Mouse (Mus musculus): ENCODE measurements at regions not wholly inside any gene's neighbourhood (a gene's known extent, or its start where the extent isn't known, plus 50 kb on each side); places are given as distances from the start of the nearest gene placed in this dataset.

GRCm38 (mm10) chr3:143384357-143384756 lies 502.6 kb upstream of the Pkn2 start:
- Histone ChIP-seq H3K9ac (ENCODE audit: insufficient read depth, low read depth, low read length, poor library complexity, severe bottlenecking) (no peak overlapping the region), H3K36me3 (ENCODE audit: control insufficient read depth, insufficient read depth, low read length, poor library complexity, severe bottlenecking) (no peaks in the 10 kb centered on the region), H3K4me1 (ENCODE audit: control insufficient read depth in 2 of 2, insufficient read depth in 2 of 2, low read length in 2 of 2, poor library complexity in 1 of 2) (no peaks in the 10 kb centered on the region), H3K27ac (ENCODE audit: insufficient read depth, low read depth, low read length, poor library complexity, severe bottlenecking) (no peak overlapping the region), H3K4me3 (ENCODE audit: insufficient read depth in 1 of 2, low read depth in 1 of 2, low read length in 2 of 2, poor library complexity in 1 of 2, severe bottlenecking in 1 of 2) (no peak overlapping the region), H3K9me3 (ENCODE audit: control insufficient read depth, insufficient read depth, low read depth, low read length) (no peaks in the 10 kb centered on the region)
- TF ChIP-seq ZNF384 (IDR thresholded peaks at IDR 0.05; ENCODE audit: low read depth, low read length) (no peak), CHD2 (IDR thresholded peaks at IDR 0.05; ENCODE audit: low read depth, low read length) (no peak), MAFK (IDR thresholded peaks at IDR 0.05; ENCODE audit: insufficient read depth, low read depth, low read length) (no peak), ZC3H11A (IDR thresholded peaks at IDR 0.05; ENCODE audit: borderline replicate concordance, low read depth, low read length) (no peak), HCFC1 (IDR thresholded peaks at IDR 0.05; ENCODE audit: borderline replicate concordance, insufficient read depth, low read length) (no peak)
- in situ Hi-C loops (cut with MboI; ENCODE audit: low sequenced_read_pairs in 2 of 2, unreplicated experiment in 2 of 2), result no loop called here
- no peak for DNase-seq (ENCODE audit: low read depth, low spot score)

- peak; percentile 51 for DNase-seq (ENCODE audit: low read depth, low spot score)
- Histone ChIP-seq H3K4me1 (ENCODE audit: control insufficient read depth in 2 of 2, insufficient read depth in 2 of 2, low read length in 2 of 2, poor library complexity in 1 of 2) (no peaks in the 10 kb centered on the region), H3K9me3 (ENCODE audit: control insufficient read depth, insufficient read depth, low read depth, low read length) (no peaks in the 10 kb centered on the region), H3K27ac (ENCODE audit: insufficient read depth, low read depth, low read length, poor library complexity, severe bottlenecking) (no peak overlapping the region), H3K9ac (ENCODE audit: insufficient read depth, low read depth, low read length, poor library complexity, severe bottlenecking) (no peak overlapping the region), H3K4me3 (ENCODE audit: insufficient read depth in 1 of 2, low read depth in 1 of 2, low read length in 2 of 2, poor library complexity in 1 of 2, severe bottlenecking in 1 of 2) (no peak overlapping the region), H3K36me3 (ENCODE audit: control insufficient read depth, insufficient read depth, low read length, poor library complexity, severe bottlenecking) (no peaks in the 10 kb centered on the region)
- TF ChIP-seq HCFC1 (IDR thresholded peaks at IDR 0.05; ENCODE audit: borderline replicate concordance, insufficient read depth, low read length) (no peak), CHD2 (IDR thresholded peaks at IDR 0.05; ENCODE audit: low read depth, low read length) (no peak), ZC3H11A (IDR thresholded peaks at IDR 0.05; ENCODE audit: borderline replicate concordance, low read depth, low read length) (peak; percentile 42; the same call in 1 of the 2 replicates), MAFK (IDR thresholded peaks at IDR 0.05; ENCODE audit: insufficient read depth, low read depth, low read length) (no peak), ZNF384 (IDR thresholded peaks at IDR 0.05; ENCODE audit: low read depth, low read length) (no peak)
- in situ Hi-C loops (cut with MboI; ENCODE audit: low sequenced_read_pairs in 2 of 2, unreplicated experiment in 2 of 2), result no loop called here
Observed at GRCm38 (mm10) chr3:143379193-143379592, 497.4 kb upstream of the Pkn2 start.

- Histone ChIP-seq H3K36me3 (ENCODE audit: control insufficient read depth, insufficient read depth, low read length, poor library complexity, severe bottlenecking) (no peaks in the 10 kb centered on the region), H3K4me3 (ENCODE audit: insufficient read depth in 1 of 2, low read depth in 1 of 2, low read length in 2 of 2, poor library complexity in 1 of 2, severe bottlenecking in 1 of 2) (no peak overlapping the region), H3K27ac (ENCODE audit: insufficient read depth, low read depth, low read length, poor library complexity, severe bottlenecking) (no peak overlapping the region), H3K9ac (ENCODE audit: insufficient read depth, low read depth, low read length, poor library complexity, severe bottlenecking) (no peak overlapping the region), H3K4me1 (ENCODE audit: control insufficient read depth in 2 of 2, insufficient read depth in 2 of 2, low read length in 2 of 2, poor library complexity in 1 of 2) (no peaks in the 10 kb centered on the region), H3K9me3 (ENCODE audit: control insufficient read depth, insufficient read depth, low read depth, low read length) (no peaks in the 10 kb centered on the region)
- no peak for TF ChIP-seq ZC3H11A (IDR thresholded peaks at IDR 0.05; ENCODE audit: borderline replicate concordance, low read depth, low read length)
- TF ChIP-seq HCFC1 (IDR thresholded peaks at IDR 0.05; ENCODE audit: borderline replicate concordance, insufficient read depth, low read length), result no peak
- TF ChIP-seq CHD2 (IDR thresholded peaks at IDR 0.05; ENCODE audit: low read depth, low read length), result no peak
- TF ChIP-seq MAFK (IDR thresholded peaks at IDR 0.05; ENCODE audit: insufficient read depth, low read depth, low read length), result no peak
- TF ChIP-seq ZNF384 (IDR thresholded peaks at IDR 0.05; ENCODE audit: low read depth, low read length), result no peak
- in situ Hi-C loops (cut with MboI; ENCODE audit: low sequenced_read_pairs in 2 of 2, unreplicated experiment in 2 of 2), result no loop called here
- DNase-seq (ENCODE audit: low read depth, low spot score), result no peak
Observed at GRCm38 (mm10) chr3:143377446-143377845, 495.6 kb upstream of the Pkn2 start.

GRCm38 (mm10) chr3:143375527-143376061 lies 493.8 kb upstream of the Pkn2 start:
- Histone ChIP-seq H3K4me3 (ENCODE audit: insufficient read depth in 1 of 2, low read depth in 1 of 2, low read length in 2 of 2, poor library complexity in 1 of 2, severe bottlenecking in 1 of 2) (no peak overlapping the region), H3K27ac (ENCODE audit: insufficient read depth, low read depth, low read length, poor library complexity, severe bottlenecking) (no peak overlapping the region), H3K9me3 (ENCODE audit: control insufficient read depth, insufficient read depth, low read depth, low read length) (no peaks in the 10 kb centered on the region), H3K36me3 (ENCODE audit: control insufficient read depth, insufficient read depth, low read length, poor library complexity, severe bottlenecking) (no peaks in the 10 kb centered on the region), H3K9ac (ENCODE audit: insufficient read depth, low read depth, low read length, poor library complexity, severe bottlenecking) (no peak overlapping the region), H3K4me1 (ENCODE audit: control insufficient read depth in 2 of 2, insufficient read depth in 2 of 2, low read length in 2 of 2, poor library complexity in 1 of 2) (no peaks in the 10 kb centered on the region)
- in situ Hi-C loops (cut with MboI; ENCODE audit: low sequenced_read_pairs in 2 of 2, unreplicated experiment in 2 of 2), result no loop called here
- no peak for DNase-seq (ENCODE audit: low read depth, low spot score)
- TF ChIP-seq MAFK (IDR thresholded peaks at IDR 0.05; ENCODE audit: insufficient read depth, low read depth, low read length) (no peak), HCFC1 (IDR thresholded peaks at IDR 0.05; ENCODE audit: borderline replicate concordance, insufficient read depth, low read length) (no peak), ZNF384 (IDR thresholded peaks at IDR 0.05; ENCODE audit: low read depth, low read length) (no peak), CHD2 (IDR thresholded peaks at IDR 0.05; ENCODE audit: low read depth, low read length) (no peak)

- H3K27ac ChIP-seq (ENCODE audit: insufficient read depth, low read depth, low read length, poor library complexity, severe bottlenecking), result no peak overlapping the region
- H3K9me3 ChIP-seq (ENCODE audit: control insufficient read depth, insufficient read depth, low read depth, low read length), result no peaks in the 10 kb centered on the region
- no peak for DNase-seq (ENCODE audit: low read depth, low spot score)
- H3K4me3 ChIP-seq (ENCODE audit: insufficient read depth in 1 of 2, low read depth in 1 of 2, low read length in 2 of 2, poor library complexity in 1 of 2, severe bottlenecking in 1 of 2), result no peak overlapping the region
- H3K4me1 ChIP-seq (ENCODE audit: control insufficient read depth in 2 of 2, insufficient read depth in 2 of 2, low read length in 2 of 2, poor library complexity in 1 of 2), result no peaks in the 10 kb centered on the region
- TF ChIP-seq ZC3H11A (IDR thresholded peaks at IDR 0.05; ENCODE audit: borderline replicate concordance, low read depth, low read length) (no peak), MAFK (IDR thresholded peaks at IDR 0.05; ENCODE audit: insufficient read depth, low read depth, low read length) (no peak), CHD2 (IDR thresholded peaks at IDR 0.05; ENCODE audit: low read depth, low read length) (no peak), ZNF384 (IDR thresholded peaks at IDR 0.05; ENCODE audit: low read depth, low read length) (no peak), HCFC1 (IDR thresholded peaks at IDR 0.05; ENCODE audit: borderline replicate concordance, insufficient read depth, low read length) (no peak)
- no peak overlapping the region for H3K9ac ChIP-seq (ENCODE audit: insufficient read depth, low read depth, low read length, poor library complexity, severe bottlenecking)
- in situ Hi-C loops (cut with MboI; ENCODE audit: low sequenced_read_pairs in 2 of 2, unreplicated experiment in 2 of 2), result no loop called here
- H3K36me3 ChIP-seq (ENCODE audit: control insufficient read depth, insufficient read depth, low read length, poor library complexity, severe bottlenecking), result no peaks in the 10 kb centered on the region
Observed at GRCm38 (mm10) chr3:143373501-143373900, 491.7 kb upstream of the Pkn2 start.
